Mouse (Mus musculus) T-helper 2 cell (primary cell): ENCODE measurements around the gene Cmip.

ENCODE experiments used
- in situ Hi-C: fragments of 300-600 bp; cut with MboI, MseI; formaldehyde crosslinking; loops from one replicate; pipeline ENCODE4 v1.15.1; 2025; ENCODE audit warnings: high pct_unique_total_duplicates

The Cmip gene

GRCm38 (mm10) chr8:117257821-117258575, 1.1 kb downstream of the Cmip start:
- in situ Hi-C loops: loop anchor here (5.0 kb wide), 1 partner anchor 101 kb away; the partner anchor contains the start of gene Gan

- in situ Hi-C loops: loop anchor here (5.0 kb wide), 1 partner anchor 101 kb away; the partner anchor contains the start of gene Gan
Measured at GRCm38 (mm10) chr8:117258576-117259040, 1.7 kb downstream of the Cmip start.

GRCm38 (mm10) chr8:117259431-117260001, 2.7 kb downstream of the Cmip start:
- in situ Hi-C loops: loop anchor here (5.0 kb wide), 1 partner anchor 102 kb away; the partner anchor contains the start of gene Gan

GRCm38 (mm10) chr8:117260234-117260929, 3.5 kb downstream of the Cmip start:
- in situ Hi-C loops: no loop called here

- in situ Hi-C loops: no loop called here
Measured at GRCm38 (mm10) chr8:117260930-117261475, 4.1 kb downstream of the Cmip start.

GRCm38 (mm10) chr8:117261702-117262101, 4.8 kb downstream of the Cmip start:
- in situ Hi-C loops: no loop called here

GRCm38 (mm10) chr8:117262685-117263084, 5.8 kb downstream of the Cmip start:
- in situ Hi-C loops: no loop called here

GRCm38 (mm10) chr8:117263442-117263841, 6.6 kb downstream of the Cmip start:
- in situ Hi-C loops: no loop called here

GRCm38 (mm10) chr8:117265079-117265478, 8.2 kb downstream of the Cmip start:
- in situ Hi-C loops: no loop called here

GRCm38 (mm10) chr8:117267403-117268129, 10.7 kb downstream of the Cmip start:
- in situ Hi-C loops: no loop called here

GRCm38 (mm10) chr8:117278234-117278633, 21.4 kb downstream of the Cmip start:
- in situ Hi-C loops: no loop called here

- in situ Hi-C loops: no loop called here
Measured at GRCm38 (mm10) chr8:117278668-117279132, 21.8 kb downstream of the Cmip start.

- in situ Hi-C loops: no loop called here
Measured at GRCm38 (mm10) chr8:117280488-117280887, 23.6 kb downstream of the Cmip start.

GRCm38 (mm10) chr8:117281676-117282075, 24.8 kb downstream of the Cmip start:
- in situ Hi-C loops: no loop called here

GRCm38 (mm10) chr8:117282141-117282950, 25.5 kb downstream of the Cmip start:
- in situ Hi-C loops: no loop called here

- in situ Hi-C loops: no loop called here
Measured at GRCm38 (mm10) chr8:117284768-117285484, 28.1 kb downstream of the Cmip start.

GRCm38 (mm10) chr8:117287966-117288365, 31.1 kb downstream of the Cmip start:
- in situ Hi-C loops: no loop called here

- in situ Hi-C loops: no loop called here
Measured at GRCm38 (mm10) chr8:117289016-117289415, 32.2 kb downstream of the Cmip start.

GRCm38 (mm10) chr8:117290506-117290905, 33.6 kb downstream of the Cmip start:
- in situ Hi-C loops: no loop called here

GRCm38 (mm10) chr8:117292262-117292661, 35.4 kb downstream of the Cmip start:
- in situ Hi-C loops: no loop called here
